Mouse (Mus musculus): ENCODE measurements around the gene Fmo4.

Fmo4 gene

DNA sequence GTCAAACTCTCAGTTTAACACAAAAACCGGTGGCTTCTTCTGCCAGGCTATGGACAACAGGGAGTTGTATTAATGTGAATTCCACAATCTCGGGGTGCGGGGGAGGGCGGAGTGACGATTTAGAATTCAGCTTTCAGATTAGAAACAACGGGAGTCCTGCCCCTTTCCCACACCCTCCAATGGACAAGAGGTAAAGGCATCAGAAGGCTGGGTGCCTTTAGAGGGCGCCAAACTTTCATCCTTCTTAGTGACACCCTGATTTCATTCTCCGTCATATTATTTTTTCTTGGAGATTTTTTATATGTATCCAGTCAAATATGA lies at the start of gene Fmo4:
TSS of gene Fmo4 (minus strand) at position 137 of the 321 bp plus-strand sequence.
- DNase-seq, result peak; percentile 53

DNA sequence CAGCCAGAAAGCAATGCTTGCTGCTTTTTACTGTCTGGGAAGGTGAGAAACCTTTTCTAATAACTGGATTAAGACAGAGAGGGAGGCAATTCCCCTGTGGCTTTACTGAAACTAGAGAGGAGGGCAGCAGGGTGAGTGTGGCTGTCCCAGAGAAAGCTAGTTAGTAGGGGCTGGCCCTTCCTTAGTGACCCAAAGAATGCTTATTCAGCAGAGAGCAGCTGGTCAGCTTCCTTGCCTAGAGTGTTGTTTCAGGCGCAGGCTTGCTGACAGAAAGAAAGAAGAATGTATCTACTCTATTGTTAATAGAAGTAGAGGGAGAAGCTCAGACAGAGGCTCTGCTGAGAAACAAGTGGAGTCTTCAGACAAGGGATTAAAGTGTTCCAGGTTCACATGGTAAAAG lies 48.6 kb upstream of the Fmo4 start:
- DNase-seq, result no peak

DNA sequence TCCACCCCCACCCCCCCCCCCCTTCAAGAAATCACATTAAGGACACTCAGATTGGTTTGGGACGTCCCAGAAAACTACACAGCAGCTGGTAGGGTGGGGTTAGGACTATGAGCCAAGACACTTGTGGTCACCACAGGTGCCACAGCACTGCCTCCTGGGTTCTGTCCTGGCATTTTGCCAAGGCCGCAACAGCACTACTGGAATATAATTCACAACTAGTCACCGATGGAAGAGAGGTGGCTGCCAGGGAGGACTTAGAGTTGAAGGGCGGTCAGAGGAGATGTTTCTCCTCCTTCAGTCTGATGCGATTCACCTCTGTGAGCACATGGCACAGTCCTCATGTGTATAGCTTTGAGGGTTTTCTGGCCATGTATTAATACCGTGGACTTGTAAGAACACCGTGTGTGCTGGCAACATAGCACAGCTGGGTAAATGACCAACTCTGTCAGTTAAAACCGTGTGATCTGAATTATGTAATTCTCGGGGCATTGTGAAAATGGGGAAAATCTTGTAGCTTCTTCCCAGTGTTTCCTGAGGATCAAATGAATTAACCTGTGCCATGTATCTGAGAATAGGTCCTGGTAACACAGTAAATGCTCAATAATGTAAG lies 46.3 kb upstream of the Fmo4 start:
- peak; percentile 30 to 52 for DNase-seq

- DNase-seq, result peak; percentile 40 to 55
Measured at GRCm38 (mm10) chr1:162859545-162859976, 45.8 kb upstream of the Fmo4 start.

DNA sequence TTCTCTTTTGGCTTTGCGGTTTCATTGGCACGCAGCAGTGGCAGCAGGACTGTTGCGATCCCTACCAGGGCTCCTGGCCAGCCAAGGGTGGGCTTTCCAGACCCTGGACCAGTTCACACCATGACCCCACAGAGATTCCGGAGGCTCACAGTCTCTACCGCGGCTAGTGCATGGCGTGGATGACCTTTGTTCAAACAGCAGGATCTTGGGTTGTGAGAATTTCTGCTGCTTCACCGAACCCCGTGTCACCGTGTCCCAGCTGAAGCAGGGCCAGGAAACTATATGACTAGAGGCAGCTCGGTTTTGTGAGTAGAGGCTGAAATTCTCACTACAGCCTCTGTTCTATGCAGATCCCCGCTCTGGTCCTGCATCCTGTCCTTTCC lies 45.0 kb upstream of the Fmo4 start:
- peak; percentile 45 to 65 for DNase-seq

- no peak for DNase-seq
Measured at GRCm38 (mm10) chr1:162857766-162858747, 44.3 kb upstream of the Fmo4 start.

GRCm38 (mm10) chr1:162853812-162854482 lies 40.2 kb upstream of the Fmo4 start:
- DNase-seq, result no peak

GRCm38 (mm10) chr1:162847554-162847953 lies 33.8 kb upstream of the Fmo4 start:
- no peak for DNase-seq

DNA sequence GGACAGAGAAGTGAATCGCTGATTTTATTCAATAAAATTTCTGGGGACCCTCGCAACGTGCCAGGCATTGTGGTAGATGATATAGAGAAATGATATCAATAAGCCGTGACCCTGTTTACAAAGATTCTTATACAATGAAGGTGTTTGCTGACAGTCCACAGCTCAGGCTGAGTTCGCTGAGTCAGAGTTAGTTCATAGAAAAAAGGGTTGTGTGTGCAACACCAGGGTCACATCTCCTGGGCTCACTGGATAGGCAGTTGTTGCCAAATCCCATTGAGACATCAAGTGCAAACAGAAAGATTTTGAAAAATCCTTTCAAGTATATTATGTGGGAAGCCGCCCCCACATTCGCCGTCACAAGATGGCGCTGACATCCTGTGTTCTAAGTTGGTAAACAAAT lies 26.4 kb upstream of the Fmo4 start:
- no peak for DNase-seq

DNA sequence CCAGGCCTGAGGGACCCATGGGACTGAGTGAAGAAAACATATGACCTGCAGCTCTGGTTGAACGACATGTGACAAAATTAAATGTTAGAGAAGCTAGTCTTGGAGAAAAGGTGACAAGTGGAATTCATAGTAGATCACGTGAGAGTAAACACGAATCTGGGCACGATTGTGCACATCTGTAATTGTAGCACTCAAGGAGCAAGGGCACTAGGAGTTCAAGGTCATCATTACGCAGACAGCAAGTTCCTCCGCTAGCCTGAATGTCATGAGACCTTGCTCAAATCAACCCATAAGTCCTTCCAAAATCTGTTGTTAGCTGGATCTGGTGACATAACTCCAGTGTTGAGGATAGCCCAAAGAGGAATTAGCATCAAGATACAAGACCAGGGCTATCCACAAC lies 25.2 kb upstream of the Fmo4 start:
- DNase-seq, result no peak

- no peak for DNase-seq
Measured at GRCm38 (mm10) chr1:162834342-162834741, 20.6 kb upstream of the Fmo4 start.

DNA sequence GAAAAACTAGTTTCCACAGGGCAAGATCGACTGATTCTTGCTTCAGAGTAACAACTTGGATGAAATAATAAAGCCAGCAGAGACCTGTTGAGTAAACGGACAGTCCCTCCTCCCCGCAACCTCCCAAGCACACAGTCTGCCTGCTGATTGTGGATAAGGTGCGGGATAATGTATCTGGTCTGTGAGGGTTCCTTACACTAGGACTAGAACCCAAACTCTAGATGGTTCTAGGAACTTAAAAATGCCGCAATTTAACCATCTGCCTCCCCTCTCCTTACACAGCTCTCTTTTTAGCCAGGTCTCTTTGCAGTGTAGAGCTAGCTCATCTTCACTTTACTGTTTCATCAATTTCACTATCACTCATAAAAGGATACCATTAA lies 18.8 kb upstream of the Fmo4 start:
- no peak for DNase-seq

GRCm38 (mm10) chr1:162831838-162832573 lies 18.2 kb upstream of the Fmo4 start:
- peak; percentile 7 to 19 for DNase-seq

DNA sequence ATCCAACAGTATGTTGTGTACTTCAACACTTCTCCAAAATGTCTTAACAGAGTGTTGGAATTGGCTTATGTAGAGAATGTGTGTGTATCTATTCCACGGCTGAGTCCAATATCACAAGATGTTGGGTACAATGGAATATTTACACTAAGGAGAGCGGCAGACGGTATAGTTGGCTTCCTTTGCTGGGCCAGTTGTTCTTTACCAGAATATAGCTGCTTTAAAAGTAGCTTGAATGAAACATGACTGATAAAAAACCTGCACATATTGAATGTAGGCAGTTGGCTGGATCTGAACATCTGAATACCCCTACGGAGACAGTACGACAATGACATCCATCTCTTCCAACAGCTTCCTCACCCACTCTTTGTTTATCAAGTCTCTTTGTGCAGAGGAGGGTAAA lies 5.5 kb upstream of the Fmo4 start:
- DNase-seq, result no peak

- DNase-seq, result no peak
Measured at GRCm38 (mm10) chr1:162815381-162816127, 1.8 kb upstream of the Fmo4 start.

DNA sequence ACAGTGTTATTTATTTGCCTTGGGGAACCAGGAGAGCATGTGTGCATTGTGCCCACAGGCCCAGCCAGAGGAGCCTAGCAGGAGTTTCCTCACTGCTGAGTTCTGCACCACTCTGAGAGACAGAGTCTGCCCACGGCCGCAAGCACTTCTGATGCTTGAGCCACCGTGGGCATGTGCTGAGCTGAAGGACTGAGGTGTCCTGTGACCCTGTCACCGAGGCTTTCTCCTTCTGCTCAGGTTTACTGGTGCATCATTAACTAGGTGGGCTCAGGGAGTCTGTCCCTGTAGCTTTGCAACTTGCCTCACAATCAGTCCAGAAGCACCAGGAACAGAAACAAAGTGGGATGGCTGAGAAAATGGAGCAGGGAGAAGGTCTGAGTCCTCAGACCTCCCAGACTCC lies 1.2 kb upstream of the Fmo4 start:
- no peak for DNase-seq

GRCm38 (mm10) chr1:162813143-162813835 lies 483 bp downstream of the Fmo4 start:
- DNase-seq, result no peak

DNA sequence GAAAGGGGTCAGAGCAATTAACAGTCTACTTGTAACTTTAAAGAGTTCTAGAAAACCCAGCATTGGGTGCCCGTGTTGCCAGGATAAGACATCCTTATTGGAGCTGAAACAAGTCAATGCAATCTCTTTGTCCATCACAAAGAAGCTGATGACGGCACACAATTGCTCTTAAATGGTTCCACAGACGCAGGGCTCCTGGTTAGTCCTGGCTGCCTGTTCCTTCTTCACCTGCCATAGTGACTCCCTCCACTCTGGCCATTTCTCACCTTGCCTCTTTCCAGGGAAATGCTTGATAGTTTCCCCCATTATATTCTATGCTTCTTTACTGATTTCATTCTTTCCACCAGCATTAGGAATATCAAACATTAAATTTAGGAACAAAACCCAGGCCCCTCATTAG lies 5.2 kb downstream of the Fmo4 start:
- no peak for DNase-seq

DNA sequence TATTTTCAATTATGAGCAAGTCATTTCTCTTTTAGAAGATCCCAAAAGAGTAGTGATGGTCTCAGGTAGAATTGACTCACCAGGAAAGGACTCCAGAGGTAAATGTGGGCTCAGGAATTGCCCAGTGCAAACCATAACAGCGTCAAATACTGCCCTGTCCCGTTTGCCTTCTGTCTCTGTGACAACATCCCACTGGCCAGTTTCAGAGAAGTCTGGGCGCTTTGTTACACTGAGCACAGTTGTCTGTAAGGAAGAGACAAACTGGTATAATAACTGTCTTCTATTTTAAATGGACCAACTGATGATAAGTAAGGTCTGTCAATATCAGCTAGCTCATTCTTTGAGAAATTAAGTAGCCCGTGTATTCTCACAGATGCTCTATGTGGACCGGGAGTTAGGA lies 6.3 kb downstream of the Fmo4 start:
- no peak for DNase-seq

DNA sequence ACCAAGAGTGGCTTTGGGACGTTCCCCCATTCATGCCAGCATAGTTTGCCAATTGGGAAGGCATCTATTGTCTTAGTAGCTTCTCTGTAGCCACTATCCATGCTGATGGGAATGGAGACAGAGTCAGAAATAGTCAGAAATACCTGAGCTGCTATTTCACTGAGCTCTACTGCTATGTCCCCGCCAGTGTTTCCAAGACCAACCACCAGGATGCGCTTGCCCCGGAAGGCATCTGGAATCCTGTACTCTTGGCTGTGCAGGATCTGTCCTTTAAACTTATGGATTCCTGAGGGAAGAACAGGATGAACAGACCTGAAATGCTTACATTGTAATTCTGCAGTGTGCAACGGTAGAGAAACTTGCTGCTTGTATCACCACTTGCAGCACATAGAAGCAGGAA lies 8.8 kb downstream of the Fmo4 start:
- no peak for DNase-seq

DNA sequence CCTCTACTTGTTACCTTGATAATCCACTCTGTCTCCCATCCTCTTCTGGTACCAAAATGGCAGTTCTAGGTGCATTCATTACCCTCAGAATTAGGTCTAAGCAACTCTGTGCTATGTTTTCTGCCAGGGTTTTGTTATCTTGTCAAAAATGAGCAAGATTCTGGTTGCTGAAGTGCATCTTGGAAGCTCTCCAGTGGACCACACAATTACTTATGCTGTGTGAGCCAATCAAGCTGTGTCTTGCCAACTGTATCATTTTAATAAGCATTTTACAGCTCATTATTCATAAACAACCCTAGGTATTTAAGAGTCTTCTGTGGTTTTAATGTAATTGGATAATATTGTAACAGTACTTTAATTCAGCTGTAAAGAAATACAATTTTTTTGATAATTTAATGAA lies 17.3 kb downstream of the Fmo4 start:
- peak; percentile 42 to 45 for DNase-seq
